Mouse (Mus musculus) stomach, embryonic 16.5 days (tissue): ENCODE data around the gene Luzp1. TPM values are rescaled to one million over a fixed set of nuclear protein-coding genes. Genes with fewer than 3 reads are reported as not detected.
A peak's percentile ranks its signal among the peaks of the same experiment; 100 is the strongest.

Experiments
- ATAC-seq: fragments of 200-750 bp; cut with Nextera tagmentation; 2 replicates; pipeline ENCODE4 v1.8.0; 2017; ENCODE audit warnings: moderate number of reproducible peaks, moderate TSS enrichment; ENCODE audit not compliant: insufficient read depth, low FRiP score
- H3K27ac ChIP-seq: fragments of 300-500 bp; sonication (generic); 2 replicates; pipeline ENCODE4 v1.5.1; 2014; ENCODE audit warnings: low read length
- H3K27me3 ChIP-seq: fragments of 300-500 bp; sonication (generic); 2 replicates; pipeline ENCODE4 v1.6.1; 2014; ENCODE audit warnings: low read length, control low read depth, mixed read lengths; ENCODE audit not compliant: control insufficient read depth, insufficient read depth
- H3K36me3 ChIP-seq: fragments of 300-500 bp; sonication (generic); 2 replicates; pipeline ENCODE4 v1.6.1; 2014; ENCODE audit warnings: low read length; ENCODE audit not compliant: control insufficient read depth, insufficient read depth
- H3K4me1 ChIP-seq: fragments of 300-500 bp; sonication (generic); 2 replicates; pipeline ENCODE4 v1.6.1; 2014; ENCODE audit warnings: low read length, control low read depth, mixed read lengths; ENCODE audit not compliant: control insufficient read depth, insufficient read depth
- H3K4me2 ChIP-seq: fragments of 300-500 bp; sonication (generic); 2 replicates; pipeline ENCODE4 v1.6.1; 2014; ENCODE audit warnings: low read depth, low read length, mixed read lengths
- H3K4me3 ChIP-seq: fragments of 300-500 bp; sonication (generic); replicated peaks from 2 replicates; pipeline ENCODE4 v1.5.1; 2014; ENCODE audit warnings: mild to moderate bottlenecking, low read length
- H3K9ac ChIP-seq: fragments of 300-500 bp; sonication (generic); 2 replicates; pipeline ENCODE4 v1.6.1; 2014; ENCODE audit warnings: low read length
- H3K9me3 ChIP-seq: fragments of 300-500 bp; sonication (generic); replicated peaks from 2 replicates; pipeline ENCODE4 v1.6.1; 2016; ENCODE audit warnings: low read length, control low read depth; ENCODE audit not compliant: control insufficient read depth
- WGBS: fragments of 180-500 bp; shearing (Covaris S2); extraction: QIAGEN DNeasy Blood & Tissue Kit; methylation state at CpG from one replicate; pipeline ENCODE4 v1.1.7; 2014; 5-methylcytosine and 5-hydroxymethylcytosine counted together
- polyA plus RNA-seq: library from polyadenylated mRNA; unstranded; fragments of >200 nt; fragmentation: Nextera tagmentation; extraction: Ambion mirVana; gene quantifications from 2 replicates; pipeline ENCODE4 v1.2.1, GENCODE M21; 2015

Gene Luzp1
- polyA plus RNA-seq, 1 experiment from 2014 or later: 88.7 TPM

DNA sequence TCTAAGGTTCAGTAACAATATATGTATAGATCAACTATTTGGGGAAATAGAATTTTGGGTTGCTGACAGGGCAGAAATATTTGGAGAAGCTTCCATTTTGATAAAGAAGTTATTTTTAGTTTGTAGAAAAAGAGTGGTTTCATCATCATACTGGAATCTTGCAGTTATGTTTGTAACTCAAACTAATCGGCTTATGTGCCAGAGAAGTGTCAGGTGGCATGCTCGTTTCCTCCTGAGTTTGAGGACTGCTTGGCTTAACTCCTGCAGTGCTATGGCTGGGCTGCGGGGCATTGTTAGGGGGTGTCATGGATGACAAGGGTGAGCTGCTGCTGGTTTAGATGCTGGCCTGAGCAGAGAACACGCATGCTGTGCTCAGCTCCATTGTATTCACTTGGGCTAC is 42.1 kb downstream of the Luzp1 start:
- no peaks in the 10 kb centered on the region for H3K27me3 ChIP-seq
- no peak overlapping the region for H3K4me2 ChIP-seq
- no peak overlapping the region for H3K4me3 ChIP-seq
- H3K27ac ChIP-seq: no peak overlapping the region
- WGBS: 37% methylated on average over 4 of the region's 4 CpGs
- H3K36me3 ChIP-seq: no peaks in the 10 kb centered on the region
- no peak for ATAC-seq
- H3K9me3 ChIP-seq: no peaks in the 10 kb centered on the region
- H3K4me1 ChIP-seq: peaks cover 19% of the 10 kb centered on the region
- no peak overlapping the region for H3K9ac ChIP-seq

DNA sequence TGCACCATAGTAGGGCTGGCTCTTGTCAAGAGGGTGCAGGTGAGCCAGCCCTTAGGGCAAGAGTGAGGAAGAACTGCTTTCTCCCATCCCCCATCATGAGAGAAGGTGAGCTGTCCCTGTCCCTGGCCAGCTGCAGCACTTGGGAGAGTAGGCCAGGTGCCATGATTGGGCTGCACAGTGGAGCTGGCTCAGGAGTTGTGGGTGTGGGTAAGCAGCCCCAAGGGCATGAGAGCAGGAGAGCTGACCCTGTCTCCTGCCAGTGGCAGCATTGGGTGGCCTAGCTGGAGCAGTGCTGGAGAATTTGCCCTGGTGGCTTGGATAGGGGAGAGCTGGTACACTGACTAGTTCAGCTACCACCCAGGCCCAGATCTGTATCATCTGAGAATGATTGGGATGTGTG is 43.3 kb downstream of the Luzp1 start:
- peaks cover 19% of the 10 kb centered on the region for H3K4me1 ChIP-seq
- H3K27ac ChIP-seq: peak overlapping the region; percentile 25; the same call in 1 of the 2 replicates
- H3K4me2 ChIP-seq: no peak overlapping the region
- H3K9ac ChIP-seq: no peak overlapping the region
- no peaks in the 10 kb centered on the region for H3K27me3 ChIP-seq
- H3K9me3 ChIP-seq: no peaks in the 10 kb centered on the region
- ATAC-seq: no peak
- H3K4me3 ChIP-seq: no peak overlapping the region
- no peaks in the 10 kb centered on the region for H3K36me3 ChIP-seq

DNA sequence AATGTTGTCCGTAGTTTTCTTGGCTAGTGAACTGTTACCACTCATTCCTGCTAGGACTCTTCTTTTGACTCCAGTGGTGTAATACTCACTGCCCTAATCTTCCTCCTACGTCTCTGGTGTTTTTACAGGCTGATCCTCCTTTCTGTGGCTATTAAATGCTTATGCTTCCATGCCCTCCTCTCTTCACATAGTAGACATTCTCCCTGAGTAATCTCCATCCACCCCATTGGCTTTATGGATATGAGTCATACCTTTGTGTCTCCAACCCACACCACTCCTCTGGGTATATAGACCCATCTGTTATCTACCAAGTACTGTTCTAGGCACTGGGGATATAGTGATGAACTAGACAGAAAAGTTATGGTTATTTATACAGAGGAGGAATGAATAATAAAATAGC is 48.6 kb downstream of the Luzp1 start:
- no peak overlapping the region for H3K4me3 ChIP-seq
- H3K36me3 ChIP-seq: no peaks in the 10 kb centered on the region
- H3K9ac ChIP-seq: no peak overlapping the region
- H3K27ac ChIP-seq: no peak overlapping the region
- no peak for ATAC-seq
- no peak overlapping the region for H3K4me2 ChIP-seq
- no peaks in the 10 kb centered on the region for H3K27me3 ChIP-seq
- no peaks in the 10 kb centered on the region for H3K9me3 ChIP-seq
- H3K4me1 ChIP-seq: peaks cover 7% of the 10 kb centered on the region
- WGBS: 73% methylated on average over 2 of the region's 2 CpGs

DNA sequence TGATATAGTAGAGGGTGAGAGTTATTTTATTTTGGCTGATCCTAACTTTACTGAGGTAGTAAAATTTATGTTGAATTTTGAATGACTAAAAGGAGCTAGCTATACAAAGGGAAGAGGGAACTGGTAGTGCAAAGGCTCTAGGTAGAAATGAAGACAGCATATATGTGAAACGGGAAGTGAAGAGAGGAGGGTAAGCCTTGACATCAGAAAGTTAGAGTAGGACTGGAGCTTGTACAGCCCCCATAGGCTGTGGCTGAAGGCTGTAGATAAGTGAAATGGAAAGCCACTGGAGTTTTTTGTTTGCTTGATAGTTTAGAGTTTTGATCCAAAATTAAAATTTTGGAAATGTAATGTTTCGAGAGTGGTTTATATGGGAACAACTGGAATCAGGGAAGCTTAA is 49.0 kb downstream of the Luzp1 start:
- H3K4me1 ChIP-seq: peaks cover 4% of the 10 kb centered on the region; the same call in 1 of the 2 replicates
- H3K27ac ChIP-seq: no peak overlapping the region
- ATAC-seq: no peak
- H3K4me3 ChIP-seq: no peak overlapping the region
- WGBS: 91% methylated on average over 2 of the region's 2 CpGs
- no peaks in the 10 kb centered on the region for H3K27me3 ChIP-seq
- H3K9ac ChIP-seq: no peak overlapping the region
- H3K9me3 ChIP-seq: no peaks in the 10 kb centered on the region
- no peak overlapping the region for H3K4me2 ChIP-seq
- no peaks in the 10 kb centered on the region for H3K36me3 ChIP-seq

DNA sequence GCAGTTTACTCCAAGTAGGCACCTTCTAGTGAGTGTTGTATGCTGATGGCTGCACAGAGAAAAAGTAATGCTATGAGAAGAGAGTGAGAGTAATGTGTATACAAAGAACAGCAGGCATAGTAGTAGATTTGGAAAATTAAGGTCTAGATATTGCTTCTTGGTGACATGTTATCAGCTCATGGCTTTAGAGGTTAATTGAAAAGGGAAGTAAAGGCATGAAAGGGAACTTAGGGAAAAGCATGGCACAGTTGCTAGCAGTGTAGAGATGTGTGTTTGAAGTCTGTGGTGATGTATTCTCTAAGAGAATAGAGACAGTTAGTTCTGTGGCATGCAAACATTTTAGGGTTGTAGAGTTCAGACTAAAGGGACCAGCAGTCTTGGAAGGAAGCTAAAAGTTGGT is 50.3 kb downstream of the Luzp1 start:
- Histone ChIP-seq H3K4me3 (no peak overlapping the region), H3K27me3 (no peaks in the 10 kb centered on the region), H3K9ac (no peak overlapping the region), H3K4me2 (no peak overlapping the region), H3K36me3 (no peaks in the 10 kb centered on the region), H3K4me1 (no peaks in the 10 kb centered on the region; the same call in 1 of the 2 replicates), H3K27ac (no peak overlapping the region), H3K9me3 (no peaks in the 10 kb centered on the region)
- no peak for ATAC-seq

DNA sequence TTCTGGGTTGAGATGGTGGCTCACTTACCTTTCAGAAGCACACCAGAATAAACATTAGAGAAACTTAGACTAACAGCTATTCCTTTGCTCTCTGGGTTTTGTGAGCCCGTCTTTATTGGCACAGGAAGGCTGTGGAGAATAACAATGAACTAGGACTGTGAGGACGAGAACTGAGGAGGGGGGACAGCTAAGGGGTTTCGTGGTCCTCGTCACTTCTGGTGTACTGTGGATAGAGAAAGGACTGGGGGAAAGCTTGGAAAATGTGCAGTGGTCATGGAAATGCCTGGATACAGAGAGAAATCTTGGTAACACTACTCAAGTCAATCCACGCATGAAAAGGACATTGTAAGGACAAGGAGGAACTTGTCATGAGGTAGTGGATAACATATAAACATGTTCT is 52.3 kb downstream of the Luzp1 start:
- no peaks in the 10 kb centered on the region for H3K36me3 ChIP-seq
- no peak overlapping the region for H3K4me3 ChIP-seq
- H3K4me2 ChIP-seq: no peak overlapping the region
- H3K27ac ChIP-seq: no peak overlapping the region
- H3K9ac ChIP-seq: no peak overlapping the region
- no peaks in the 10 kb centered on the region for H3K4me1 ChIP-seq
- no peaks in the 10 kb centered on the region for H3K9me3 ChIP-seq
- H3K27me3 ChIP-seq: no peaks in the 10 kb centered on the region
- ATAC-seq: no peak
- 72% methylated on average over 5 of the region's 5 CpGs for WGBS

DNA sequence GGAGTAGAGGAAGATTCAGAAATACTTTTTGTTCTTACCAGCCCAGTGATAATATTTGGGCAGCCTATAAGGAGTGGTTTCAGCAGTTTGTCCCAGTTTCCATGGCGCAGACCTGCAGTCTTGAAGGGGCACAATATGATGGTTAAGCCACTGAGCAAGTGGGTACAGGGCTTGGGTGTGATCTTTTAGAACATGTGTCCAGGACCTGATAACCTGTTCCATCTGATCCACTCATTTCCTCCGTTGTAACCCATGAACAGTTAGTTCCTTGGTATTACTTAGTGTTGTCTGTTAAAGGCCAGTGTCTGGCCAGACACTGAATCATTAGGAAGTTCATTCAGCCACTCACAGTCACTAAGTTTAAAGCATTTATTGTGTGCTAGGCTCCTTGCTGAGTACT is 54.7 kb downstream of the Luzp1 start:
- Histone ChIP-seq H3K4me3 (no peak overlapping the region), H3K36me3 (no peaks in the 10 kb centered on the region), H3K4me2 (no peak overlapping the region), H3K27ac (no peak overlapping the region), H3K4me1 (no peaks in the 10 kb centered on the region), H3K27me3 (no peaks in the 10 kb centered on the region), H3K9ac (no peak overlapping the region), H3K9me3 (no peaks in the 10 kb centered on the region)
- ATAC-seq: no peak
- 86% methylated on average over 2 of the region's 2 CpGs for WGBS

DNA sequence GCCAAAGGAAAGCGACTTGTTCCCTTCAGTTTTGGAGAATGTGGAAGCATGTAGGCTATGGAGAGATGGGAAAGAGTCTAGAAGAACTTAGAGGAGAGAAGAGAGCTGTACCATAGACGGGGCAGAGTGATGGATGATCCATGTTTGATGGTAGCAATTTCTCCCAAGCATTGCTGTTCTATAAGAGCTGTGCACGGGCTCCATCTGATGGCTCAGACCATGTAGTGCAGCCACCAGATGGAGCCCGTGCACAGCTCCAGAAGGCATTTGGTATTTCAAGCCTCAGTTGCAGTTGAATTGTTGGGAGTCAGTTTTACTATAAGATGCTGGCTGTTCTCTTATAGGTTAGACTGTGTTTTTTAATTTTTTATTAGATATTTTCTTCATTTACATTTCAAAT is 56.9 kb downstream of the Luzp1 start:
- no peaks in the 10 kb centered on the region for H3K9me3 ChIP-seq
- H3K27ac ChIP-seq: no peak overlapping the region
- no peak overlapping the region for H3K4me3 ChIP-seq
- H3K4me2 ChIP-seq: no peak overlapping the region
- ATAC-seq: peak; percentile 56; the same call in 1 of the 2 replicates
- 17% methylated on average over 4 of the region's 4 CpGs for WGBS
- H3K4me1 ChIP-seq: no peaks in the 10 kb centered on the region
- H3K36me3 ChIP-seq: no peaks in the 10 kb centered on the region
- no peaks in the 10 kb centered on the region for H3K27me3 ChIP-seq
- H3K9ac ChIP-seq: no peak overlapping the region

DNA sequence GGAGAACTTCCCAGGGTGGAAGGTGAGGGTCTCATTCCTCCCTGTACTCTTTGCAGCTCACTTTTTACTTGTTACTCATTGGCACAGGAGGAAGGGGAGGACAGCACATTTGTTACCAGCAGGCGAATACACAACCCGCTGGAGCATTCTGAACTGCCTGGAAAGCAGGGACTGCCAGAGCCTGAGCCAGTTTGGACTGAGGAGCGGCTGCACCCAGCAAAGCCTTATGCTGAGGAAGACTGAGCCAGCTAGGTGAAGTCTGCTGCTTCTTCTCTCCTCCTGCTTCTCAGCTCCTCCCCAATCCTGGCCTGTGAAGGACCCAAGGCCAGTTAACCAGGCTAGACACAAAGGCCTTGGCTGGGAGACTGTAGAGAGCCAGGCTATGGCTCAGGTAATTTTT is 75.6 kb downstream of the Luzp1 start:
- ATAC-seq: no peak
- no peak overlapping the region for H3K9ac ChIP-seq
- H3K36me3 ChIP-seq: peaks cover 9% of the 10 kb centered on the region; the same call in 1 of the 2 replicates
- H3K9me3 ChIP-seq: no peaks in the 10 kb centered on the region
- H3K4me2 ChIP-seq: no peak overlapping the region
- no peaks in the 10 kb centered on the region; the same call in 1 of the 2 replicates for H3K4me1 ChIP-seq
- no peak overlapping the region for H3K4me3 ChIP-seq
- H3K27me3 ChIP-seq: no peaks in the 10 kb centered on the region
- WGBS: 83% methylated on average over 3 of the region's 3 CpGs
- no peak overlapping the region for H3K27ac ChIP-seq
